Mouse (Mus musculus) heart, postnatal 0 days (tissue): ENCODE data around the gene Gse1. TPM values are rescaled to one million over a fixed set of nuclear protein-coding genes. Genes with fewer than 3 reads are reported as not detected.

Experiments used
- ATAC-seq: fragments of 200-750 bp; cut with Nextera tagmentation; 2 replicates; pipeline ENCODE4 v1.8.0; 2017; ENCODE audit warnings: low read depth, moderate number of reproducible peaks, moderate library complexity; ENCODE audit not compliant: insufficient read depth
- DNase-seq: peaks from one replicate; pipeline ENCODE4 v3.0.0-alpha.2; 2016; ENCODE audit warnings: low spot score
- H3K27ac ChIP-seq: fragments of 300-500 bp; sonication (generic); 2 replicates; pipeline ENCODE4 v1.5.1; 2014; ENCODE audit warnings: low read depth, mild to moderate bottlenecking
- H3K27me3 ChIP-seq: fragments of 300-500 bp; sonication (generic); 2 replicates; pipeline ENCODE4 v1.6.1; 2014; ENCODE audit warnings: low read length, mixed read lengths; ENCODE audit not compliant: control insufficient read depth, insufficient read depth
- H3K36me3 ChIP-seq: fragments of 300-500 bp; sonication (generic); replicated peaks from 2 replicates; pipeline ENCODE4 v1.6.1; 2014; ENCODE audit warnings: low read length, mixed read lengths; ENCODE audit not compliant: control insufficient read depth, insufficient read depth
- H3K4me1 ChIP-seq: fragments of 300-500 bp; sonication (generic); 2 replicates; pipeline ENCODE4 v1.6.1; 2014; ENCODE audit warnings: antibody characterized with exemption; ENCODE audit not compliant: control insufficient read depth, insufficient read depth
- H3K4me2 ChIP-seq: fragments of 300-500 bp; sonication (generic); 2 replicates; pipeline ENCODE4 v1.6.1; 2014; ENCODE audit warnings: low read depth, mild to moderate bottlenecking, low read length, moderate library complexity
- H3K4me3 ChIP-seq: fragments of 300-500 bp; sonication (generic); 2 replicates; pipeline ENCODE4 v1.5.1; 2014; ENCODE audit warnings: low read depth, low read length
- H3K9ac ChIP-seq: fragments of 300-500 bp; sonication (generic); replicated peaks from 2 replicates; pipeline ENCODE4 v1.6.1; 2014; ENCODE audit warnings: low read depth, low read length, mixed read lengths
- H3K9me3 ChIP-seq: fragments of 300-500 bp; sonication (generic); replicated peaks from 2 replicates; pipeline ENCODE4 v1.6.1; 2016; ENCODE audit warnings: low read length; ENCODE audit not compliant: control insufficient read depth
- CTCF ChIP-seq: IDR thresholded peaks from 2 replicates; pipeline ENCODE4 v1.5.1; 2016; ENCODE audit warnings: antibody characterized with exemption, control low read depth, low read depth
- EP300 ChIP-seq: IDR thresholded peaks from 2 replicates; pipeline ENCODE4 v1.6.1; 2016; ENCODE audit warnings: antibody characterized with exemption, low read depth
- WGBS: fragments of 180-500 bp; shearing (Covaris S2); extraction: QIAGEN DNeasy Blood & Tissue Kit; methylation state at CpG from one replicate; pipeline ENCODE4 v1.1.7; 2014; 5-methylcytosine and 5-hydroxymethylcytosine counted together
- polyA plus RNA-seq: library from polyadenylated mRNA; unstranded; fragments of >200 nt; fragmentation: Nextera tagmentation; extraction: Ambion mirVana; gene quantifications from 2 replicates; pipeline ENCODE4 v1.2.1, GENCODE M21; 2015
- total RNA-seq: library from RNA; depleted of rRNA; stranded (reverse); fragments of >200 nt; gene quantifications from 2 replicates; pipeline ENCODE4 v1.2.3, GENCODE M21; 2014; ENCODE audit warnings: low replicate concordance

Gene Gse1
- total and polyA plus RNA-seq, 2 experiments from 2014 or later, result 5.4 to 18.7 TPM

GRCm38 (mm10) chr8:120607885-120608284, 379.6 kb downstream of the Gse1 start:
- no peak overlapping the region for H3K4me2 ChIP-seq
- H3K9ac ChIP-seq, result no peak overlapping the region
- H3K9me3 ChIP-seq, result no peaks in the 10 kb centered on the region
- H3K4me1 ChIP-seq, result no peaks in the 10 kb centered on the region
- TF ChIP-seq CTCF (peak; percentile 92), EP300 (no peak)
- H3K27ac ChIP-seq, result no peak overlapping the region
- H3K4me3 ChIP-seq, result no peak overlapping the region
- peak; percentile 60 for DNase-seq
- no peaks in the 10 kb centered on the region for H3K27me3 ChIP-seq
- ATAC-seq, result peak; percentile 57; the same call in 1 of the 2 replicates
- 11% methylated on average over 7 of the region's 7 CpGs for WGBS
- no peaks in the 10 kb centered on the region for H3K36me3 ChIP-seq

GRCm38 (mm10) chr8:120610824-120611223, 382.6 kb downstream of the Gse1 start:
- H3K27ac ChIP-seq, result no peak overlapping the region
- H3K4me2 ChIP-seq, result no peak overlapping the region
- no peak for TF ChIP-seq CTCF
- 0 out of 2 replicates have a peak, but pooled peaks cover 4% of the 10 kb centered on the region for H3K27me3 ChIP-seq
- ATAC-seq (no peak), DNase-seq (no peak)
- no peaks in the 10 kb centered on the region for H3K4me1 ChIP-seq
- H3K4me3 ChIP-seq, result no peak overlapping the region
- 84% methylated on average over 6 of the region's 6 CpGs for WGBS
- H3K9me3 ChIP-seq, result no peaks in the 10 kb centered on the region
- H3K9ac ChIP-seq, result no peak overlapping the region
- H3K36me3 ChIP-seq, result no peaks in the 10 kb centered on the region

GRCm38 (mm10) chr8:120614491-120614890, 386.2 kb downstream of the Gse1 start:
- ATAC-seq, result no peak
- no peak overlapping the region for H3K27ac ChIP-seq
- H3K4me3 ChIP-seq, result no peak overlapping the region
- H3K4me2 ChIP-seq, result no peak overlapping the region
- peaks cover 5% of the 10 kb centered on the region; the same call in 1 of the 2 replicates for H3K4me1 ChIP-seq
- no peaks in the 10 kb centered on the region for H3K9me3 ChIP-seq
- no peak overlapping the region for H3K9ac ChIP-seq
- TF ChIP-seq EP300 (no peak), CTCF (no peak)
- 84% methylated on average over 3 of the region's 3 CpGs for WGBS
- no peaks in the 10 kb centered on the region for H3K36me3 ChIP-seq
- 0 out of 2 replicates have a peak, but pooled peaks cover 4% of the 10 kb centered on the region for H3K27me3 ChIP-seq
- DNase-seq, result no peak

- H3K27ac ChIP-seq, result no peak overlapping the region
- no peaks in the 10 kb centered on the region for H3K36me3 ChIP-seq
- H3K4me3 ChIP-seq, result no peak overlapping the region
- TF ChIP-seq EP300 (no peak), CTCF (no peak)
- H3K9ac ChIP-seq, result no peak overlapping the region
- peaks cover 18% of the 10 kb centered on the region; the same call in 1 of the 2 replicates for H3K4me1 ChIP-seq
- WGBS, result 57% methylated on average over 7 of the region's 8 CpGs
- H3K27me3 ChIP-seq, result 0 out of 2 replicates have a peak, but pooled peaks cover 4% of the 10 kb centered on the region
- H3K4me2 ChIP-seq, result no peak overlapping the region
- DNase-seq (no peak), ATAC-seq (peak; percentile 19; the same call in 1 of the 2 replicates)
- H3K9me3 ChIP-seq, result no peaks in the 10 kb centered on the region
Observed at GRCm38 (mm10) chr8:120616663-120617626, 388.7 kb downstream of the Gse1 start.

- H3K4me3 ChIP-seq, result no peak overlapping the region
- no peak overlapping the region for H3K27ac ChIP-seq
- 0 out of 2 replicates have a peak, but pooled peaks cover 4% of the 10 kb centered on the region for H3K27me3 ChIP-seq
- ATAC-seq (peak; percentile 52), DNase-seq (peak; percentile 62)
- H3K9ac ChIP-seq, result no peak overlapping the region
- H3K36me3 ChIP-seq, result no peaks in the 10 kb centered on the region
- no peak overlapping the region for H3K4me2 ChIP-seq
- no peaks in the 10 kb centered on the region for H3K9me3 ChIP-seq
- WGBS, result 0% methylated on average over 6 of the region's 6 CpGs
- no peak for TF ChIP-seq EP300
- peak; percentile 89 for TF ChIP-seq CTCF
- peaks cover 18% of the 10 kb centered on the region; the same call in 1 of the 2 replicates for H3K4me1 ChIP-seq
Observed at GRCm38 (mm10) chr8:120618110-120618509, 389.9 kb downstream of the Gse1 start.
